ENCODE assay signal across 1 mouse cellular context in the genomic region with DNA sequence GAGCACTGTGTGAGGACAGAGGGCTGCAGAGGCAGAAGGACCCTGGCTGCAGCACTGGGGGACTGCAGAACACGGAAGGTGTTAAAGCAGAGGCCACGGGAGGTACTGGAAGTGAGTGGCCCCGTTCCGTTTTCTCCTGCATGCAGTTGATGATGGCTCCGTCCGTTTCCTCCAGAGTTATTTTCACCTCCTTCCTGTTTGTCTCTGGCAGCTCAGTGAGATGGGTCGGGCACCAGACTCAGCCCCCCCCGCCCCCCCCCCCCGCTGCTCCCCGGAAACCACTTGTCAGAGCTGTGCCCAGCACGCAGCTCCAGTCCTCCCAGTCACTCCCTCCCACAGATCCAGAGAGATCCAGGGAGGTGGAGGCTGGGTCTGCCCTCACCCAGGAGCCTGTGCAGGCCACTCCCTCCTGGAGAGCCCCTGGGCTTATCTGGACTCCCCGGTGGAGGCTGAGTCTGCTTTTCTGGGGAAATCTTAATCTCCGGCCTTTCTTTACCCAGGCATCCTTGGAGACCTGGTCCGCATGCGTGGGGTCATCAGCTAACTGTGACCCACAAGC.
TF ChIP-seq lines count a peak whose summit lies in the region.

No protein-coding gene starts in this region.

TF ChIP-seq in myocyte, 11 proteins besides CTCF, POLR2A, EP300 and RAD21 (continued from another document):
- TF ChIP-seq CEBPB (IDR thresholded peaks at IDR 0.05; ENCODE audit: insufficient read depth, poor library complexity, severe bottlenecking), result no peak
- TF ChIP-seq SRF (IDR thresholded peaks at IDR 0.05; ENCODE audit: control insufficient read depth, insufficient read length, low read depth), result no peak
- no peak for TF ChIP-seq E2F4 (IDR thresholded peaks at IDR 0.05; ENCODE audit: insufficient read depth)
- TF ChIP-seq TCF3 (IDR thresholded peaks at IDR 0.05; ENCODE audit: insufficient read length, low read depth), result no peak
- no peak for TF ChIP-seq MAX (IDR thresholded peaks at IDR 0.05; ENCODE audit: low read depth)
- TF ChIP-seq MYOD1 (IDR thresholded peaks at IDR 0.05; ENCODE audit: control insufficient read depth in 1 of 3, insufficient read length in 2 of 3, low read depth in 2 of 3), result no peak
- TF ChIP-seq POLR2AphosphoS2 (IDR thresholded peaks at IDR 0.05; ENCODE audit: insufficient read length, low read depth), result no peak
